Mouse (Mus musculus): ENCODE measurements around the gene Nxph2. TPM values are rescaled to one million over a fixed set of nuclear protein-coding genes. Genes with fewer than 3 reads are reported as not detected.
"Not testable (repeated sequence)": the region's sequence is repeated elsewhere in the genome, so short reads cannot be mapped to it uniquely, and the experiment has no call there.

Nxph2 gene
- total RNA-seq (2021) = not detected
- long read RNA-seq, experiment 1 = 0 reads
- long read RNA-seq, experiment 2 = 0 reads

DNA sequence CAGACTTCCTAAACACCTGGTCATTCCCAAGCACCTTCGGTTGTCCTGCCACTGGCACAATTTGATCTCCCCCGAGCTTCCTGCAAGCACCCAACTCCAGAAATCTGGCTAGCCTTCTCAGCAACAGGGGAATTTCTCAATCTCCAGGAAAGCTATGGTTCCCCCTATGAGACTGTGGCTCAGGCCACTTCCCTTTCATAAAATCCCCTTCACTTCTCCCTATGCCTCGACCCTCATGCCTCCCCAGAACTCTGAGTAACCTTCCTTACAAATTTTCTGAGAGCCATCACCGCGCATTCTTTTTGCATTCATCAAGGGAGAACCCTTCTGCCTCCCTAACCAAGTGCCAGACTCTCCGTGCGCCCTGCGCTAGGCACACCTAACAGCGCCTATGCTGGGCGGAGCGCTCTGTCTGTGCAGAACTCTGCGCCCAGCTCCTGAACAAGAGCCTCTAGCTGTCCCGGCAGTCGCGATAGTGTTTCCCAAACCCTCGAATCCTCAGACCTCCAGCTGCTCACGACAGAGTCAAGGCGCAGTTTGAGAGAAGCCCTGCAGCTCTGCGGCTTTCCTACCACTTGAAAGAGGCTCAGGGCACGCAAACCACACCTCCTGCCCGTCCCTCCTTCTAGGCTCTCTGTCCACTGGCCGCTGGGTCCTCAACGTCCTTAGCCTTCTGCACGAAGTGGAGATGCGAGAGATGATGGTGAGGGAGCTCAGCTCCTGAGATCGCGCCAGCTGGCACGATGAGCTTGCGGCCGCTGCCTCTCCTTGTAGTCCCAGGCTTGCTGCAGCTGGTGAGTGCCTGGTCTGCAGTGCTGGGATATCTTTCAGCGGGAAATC lies at the start of gene Nxph2:
Nxph2 (plus strand) TSS at position 501 of the 840 bp plus-strand sequence.
- no peak for DNase-seq

DNA sequence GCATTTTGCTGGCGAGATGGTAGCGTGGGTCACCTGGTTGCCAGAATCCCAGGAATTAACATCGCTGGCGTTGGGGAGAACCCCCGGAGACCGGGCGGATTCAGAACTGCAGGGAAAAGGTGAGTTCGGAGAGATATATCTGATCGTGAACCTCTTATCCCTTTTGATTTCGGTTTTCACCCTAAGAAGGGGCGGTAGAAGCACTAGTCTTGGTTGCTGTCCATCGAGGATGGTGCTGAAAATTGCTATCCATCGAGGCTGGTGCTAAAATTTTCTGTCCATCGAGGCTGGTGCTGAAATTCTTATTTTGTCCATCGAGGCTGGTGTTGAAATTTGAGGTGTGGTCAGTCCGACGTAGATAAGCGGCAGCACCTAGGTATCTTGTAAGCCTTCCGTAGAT lies 30.1 kb upstream of the Nxph2 start:
- DNase-seq = not testable (repeated sequence)

DNA sequence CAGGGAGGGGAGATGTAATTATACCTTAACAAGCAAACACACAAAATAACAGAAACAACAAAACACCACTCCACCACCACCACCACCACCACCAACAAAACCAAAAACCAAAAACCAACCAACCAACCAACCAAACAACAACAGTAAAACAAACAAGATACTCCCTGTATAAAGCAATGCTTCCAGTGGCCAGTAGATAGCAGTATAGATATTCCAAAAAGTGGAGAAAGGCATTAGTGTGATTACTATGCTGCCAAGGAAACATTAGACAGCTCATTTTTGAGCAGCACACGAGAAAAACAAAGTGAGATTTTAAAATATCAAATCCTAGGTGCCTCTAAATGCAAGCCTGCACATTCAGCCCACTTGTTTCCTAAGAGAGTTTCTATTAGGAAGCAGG lies 6.2 kb upstream of the Nxph2 start:
- no peak for DNase-seq

Other genes starting within 250 kb of the Nxph2 start
- under 1 TPM; 0.23 to 0.48 TPM for gene Mastl, start 165.2 kb upstream of the Nxph2 start, total RNA-seq (2021)
- gene Yme1l1, start 164.9 kb upstream of the Nxph2 start, total RNA-seq (2021) = 10 to 100 TPM; 51.0 to 55.2 TPM
- gene 4931423N10Rik, start 113.8 kb upstream of the Nxph2 start, total RNA-seq (2021) = not detected